Mouse (Mus musculus): Measurements from ENCODE around the gene Gripap1.

GRCm38 (mm10) chrX:7789542-7790136 is at the start of gene Gripap1:
- peak; percentile 44; the same call in 1 of the 2 replicates for TF ChIP-seq POLR2A (IDR thresholded peaks at IDR 0.05; ENCODE audit: extremely low read depth, insufficient read depth, low read length)
- no peak for TF ChIP-seq CTCF (IDR thresholded peaks at IDR 0.05; ENCODE audit: low read depth, low read length)
